Mouse (Mus musculus) cortical plate, adult 2 months (tissue): Measurements from ENCODE around the gene Dhx30. TPM values are rescaled to one million over a fixed set of nuclear protein-coding genes. Genes with fewer than 3 reads are reported as not detected.
"Not testable (repeated sequence)": the region's sequence is repeated elsewhere in the genome, so short reads cannot be mapped to it uniquely, and the experiment has no call there.

Experiments used
- H3K27ac ChIP-seq: fragments of 200-500 bp; 2 replicates; pipeline ENCODE4 v1.5.1; 2012; ENCODE audit warnings: low read length, control low read depth, inconsistent platforms; ENCODE audit not compliant: insufficient read depth
- H3K4me1 ChIP-seq: fragments of 200-500 bp; 2 replicates; pipeline ENCODE4 v1.6.1; 2011; ENCODE audit warnings: low read length; ENCODE audit not compliant: control insufficient read depth, insufficient read depth
- H3K4me3 ChIP-seq: fragments of 200-500 bp; 2 replicates; pipeline ENCODE4 v1.5.1; 2011; ENCODE audit warnings: mild to moderate bottlenecking, low read length, control low read depth; ENCODE audit not compliant: insufficient read depth
- CTCF ChIP-seq: fragments of 200-500 bp; IDR thresholded peaks from 2 replicates; pipeline ENCODE4 v1.5.1; 2011; ENCODE audit warnings: mild to moderate bottlenecking, control low read depth, low read length; ENCODE audit not compliant: insufficient read depth; ENCODE audit errors: extremely low read depth
- POLR2A ChIP-seq: fragments of 200-500 bp; IDR thresholded peaks from 2 replicates; pipeline ENCODE4 v1.6.1; 2011; ENCODE audit warnings: mild to moderate bottlenecking, low read length, control low read depth; ENCODE audit not compliant: insufficient read depth; ENCODE audit errors: extremely low read depth
- polyA plus RNA-seq: library from polyadenylated mRNA; depleted of rRNA; stranded (reverse); fragments of >200 nt; gene quantifications from 2 replicates; pipeline ENCODE4 v1.2.3, GENCODE M21; 2012

Gene Dhx30
- polyA plus RNA-seq, 1 experiment, result 144 TPM

DNA sequence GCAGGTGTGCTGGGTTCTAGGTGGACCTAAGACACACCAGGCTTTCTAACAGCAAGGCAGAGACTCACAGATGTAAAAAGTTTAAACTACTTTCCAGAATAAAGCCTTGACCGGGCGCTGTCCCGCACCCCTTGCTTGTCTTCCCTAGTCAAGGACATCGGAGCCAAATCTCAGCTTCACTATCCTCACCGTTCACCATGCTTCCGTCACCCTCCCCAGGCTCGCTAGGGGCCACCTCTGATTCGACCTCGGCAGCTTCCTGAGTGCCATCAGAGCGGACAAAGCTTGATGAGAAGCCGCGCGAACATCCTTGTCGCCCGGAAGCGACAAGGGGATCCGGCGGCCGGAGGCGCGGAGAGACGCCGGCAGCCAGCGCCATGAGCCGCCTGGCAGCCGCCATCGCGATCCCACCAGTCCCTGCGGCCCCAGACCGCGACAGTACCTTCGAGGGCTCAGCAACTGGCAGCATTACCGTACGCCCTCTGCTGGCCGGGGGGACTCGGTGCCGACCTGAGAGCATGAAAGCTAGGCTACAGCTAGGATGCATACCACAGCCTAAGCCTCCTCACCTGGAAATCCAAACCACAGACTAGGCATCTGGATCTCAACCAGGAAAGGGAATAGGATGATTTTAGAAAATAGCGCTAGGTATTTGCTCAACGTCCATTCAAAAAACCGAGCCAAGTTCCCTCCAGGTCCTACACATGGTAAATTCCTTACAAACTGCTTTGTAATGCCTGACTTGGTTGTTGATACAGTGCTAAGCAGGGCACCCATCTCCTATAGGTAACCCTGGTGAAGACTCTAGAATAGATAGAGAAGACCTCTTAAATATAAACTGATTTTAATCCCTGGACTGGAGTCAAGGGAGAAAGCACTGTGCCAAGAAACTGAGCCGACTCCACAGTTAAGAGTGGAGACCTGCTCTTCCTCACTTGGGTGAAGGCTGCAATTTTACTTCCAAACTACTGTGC is 16.7 kb downstream of the Dhx30 start:
- no peak overlapping the region for H3K27ac ChIP-seq
- H3K4me3 ChIP-seq, result peak overlapping the region; percentile 67
- H3K4me1 ChIP-seq, result no peaks in the 10 kb centered on the region
- TF ChIP-seq CTCF, result peak; percentile 87
- TF ChIP-seq POLR2A, result no peak

DNA sequence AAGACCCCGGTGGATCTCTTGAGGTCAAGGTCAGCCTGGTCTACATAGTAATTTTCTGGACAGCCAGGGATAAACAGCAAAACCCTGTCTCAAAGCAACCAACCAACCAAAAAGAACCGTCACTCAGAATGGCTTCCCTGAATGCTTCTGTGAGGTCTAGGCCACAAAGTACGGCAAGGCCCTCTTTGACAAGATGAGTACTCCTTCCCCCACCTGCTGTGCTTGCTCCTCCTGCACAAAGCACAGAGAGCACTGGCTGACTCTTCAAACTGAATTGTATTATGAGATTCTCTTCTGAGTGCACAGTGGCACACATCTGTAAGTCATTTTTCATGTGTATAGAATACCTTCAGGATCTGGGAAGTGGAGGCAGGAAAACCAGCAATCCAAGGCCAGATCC is 19.8 kb downstream of the Dhx30 start:
- Histone ChIP-seq H3K4me3 (no peak overlapping the region), H3K4me1 (no peaks in the 10 kb centered on the region), H3K27ac (no peak overlapping the region)
- TF ChIP-seq CTCF (no peak), POLR2A (no peak)

GRCm38 (mm10) chr9:110094761-110095160 is 22.9 kb downstream of the Dhx30 start:
- H3K4me3 ChIP-seq, result no peak overlapping the region
- H3K27ac ChIP-seq, result no peak overlapping the region
- H3K4me1 ChIP-seq, result no peaks in the 10 kb centered on the region
- TF ChIP-seq POLR2A (no peak), CTCF (no peak)

DNA sequence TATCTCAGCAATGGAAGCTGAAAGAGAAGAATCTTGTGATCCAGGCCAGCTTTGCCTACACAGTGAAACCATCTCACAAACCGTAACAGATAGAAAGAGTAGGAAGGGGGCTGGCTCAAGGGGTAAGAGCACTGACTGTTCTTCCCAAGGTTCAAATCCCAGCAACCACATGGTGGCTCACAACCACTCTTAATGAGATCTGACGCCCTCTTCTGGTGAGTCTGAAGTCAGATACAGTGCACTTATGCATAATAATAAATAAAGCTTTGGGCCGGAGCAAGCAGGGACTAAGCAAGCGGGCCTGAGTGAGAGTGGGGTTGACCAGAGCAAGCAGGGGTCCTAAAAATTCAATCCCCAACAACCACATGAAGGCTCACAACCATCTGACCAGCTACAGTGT is 24.3 kb downstream of the Dhx30 start:
- Histone ChIP-seq H3K4me3 (no peak overlapping the region), H3K27ac (no peak overlapping the region), H3K4me1 (no peaks in the 10 kb centered on the region)
- TF ChIP-seq CTCF (no peak), POLR2A (no peak)

DNA sequence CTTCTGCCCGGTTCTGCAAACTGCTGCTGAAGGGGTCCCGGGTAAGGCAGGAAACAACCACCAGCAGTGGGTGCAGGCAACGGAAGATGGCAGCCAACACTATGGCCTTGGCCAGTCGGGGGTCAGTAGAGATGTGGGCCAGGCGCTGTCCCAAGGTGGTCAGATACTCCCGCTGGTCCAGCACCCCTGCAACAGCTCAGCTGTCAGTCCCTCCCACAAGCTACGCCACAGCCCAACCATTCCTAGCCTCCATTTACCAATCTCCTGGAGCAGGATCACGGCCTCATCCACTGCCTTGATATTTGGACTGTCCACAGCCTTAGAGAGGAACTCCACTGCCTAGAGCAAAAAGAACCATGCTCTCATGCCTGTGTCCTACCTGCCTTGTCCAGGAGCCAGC is 31.9 kb downstream of the Dhx30 start:
- H3K4me1 ChIP-seq, result no peaks in the 10 kb centered on the region
- no peak overlapping the region for H3K27ac ChIP-seq
- no peak overlapping the region for H3K4me3 ChIP-seq
- TF ChIP-seq POLR2A (no peak), CTCF (no peak)

- Histone ChIP-seq H3K4me1 (no peaks in the 10 kb centered on the region), H3K4me3 (no peak overlapping the region), H3K27ac (no peak overlapping the region)
- 0 out of 2 replicates have a peak, but pooled peaks have one; percentile 18 for TF ChIP-seq POLR2A
- TF ChIP-seq CTCF, result no peak
Measured at GRCm38 (mm10) chr9:110084201-110084964, 33.2 kb downstream of the Dhx30 start.

- Histone ChIP-seq H3K4me1 (no peaks in the 10 kb centered on the region), H3K27ac (no peak overlapping the region), H3K4me3 (no peak overlapping the region)
- TF ChIP-seq CTCF (no peak), POLR2A (no peak)
Measured at GRCm38 (mm10) chr9:110081066-110081465, 36.6 kb downstream of the Dhx30 start.

GRCm38 (mm10) chr9:110076468-110076867 is 41.2 kb downstream of the Dhx30 start:
- not testable (repeated sequence) for H3K4me1 ChIP-seq, H3K27ac ChIP-seq, H3K4me3 ChIP-seq

- Histone ChIP-seq H3K4me1 (0 out of 2 replicates have a peak, but pooled peaks cover 3% of the 10 kb centered on the region), H3K27ac (no peak overlapping the region), H3K4me3 (no peak overlapping the region)
- TF ChIP-seq CTCF (peak; percentile 90), POLR2A (no peak)
Measured at GRCm38 (mm10) chr9:110071843-110072242, 45.8 kb downstream of the Dhx30 start.

DNA sequence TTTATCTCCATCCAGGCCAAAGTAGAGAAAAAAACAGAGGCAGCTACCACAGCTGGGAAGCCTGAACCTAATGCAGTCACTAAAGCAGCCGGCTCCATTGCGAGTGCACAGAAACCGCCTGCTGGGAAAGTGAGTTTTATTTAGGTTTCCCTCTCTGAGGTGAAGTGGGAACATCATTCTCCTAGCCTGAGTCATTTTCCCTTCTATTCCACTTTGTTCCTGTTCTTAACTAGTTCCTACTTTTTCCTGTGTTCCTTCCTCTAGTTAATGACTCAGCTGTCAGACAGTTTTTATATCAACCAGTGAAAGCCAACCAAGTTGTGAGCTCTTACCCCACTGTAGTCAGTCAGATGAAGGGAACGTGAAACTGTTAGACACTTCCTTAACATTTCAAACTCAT is 46.6 kb downstream of the Dhx30 start:
- Histone ChIP-seq H3K27ac (no peak overlapping the region), H3K4me1 (0 out of 2 replicates have a peak, but pooled peaks cover 3% of the 10 kb centered on the region), H3K4me3 (no peak overlapping the region)
- TF ChIP-seq CTCF (no peak), POLR2A (no peak)

GRCm38 (mm10) chr9:110070358-110070757 is 47.3 kb downstream of the Dhx30 start:
- TF ChIP-seq POLR2A (no peak), CTCF (no peak)
- Histone ChIP-seq H3K27ac (no peak overlapping the region), H3K4me1 (0 out of 2 replicates have a peak, but pooled peaks cover 3% of the 10 kb centered on the region), H3K4me3 (no peak overlapping the region)
